Mouse (Mus musculus) limb, embryonic 13.5 days (tissue): ENCODE results near the gene Cldn14. TPM values are rescaled to one million over a fixed set of nuclear protein-coding genes. Genes with fewer than 3 reads are reported as not detected.

Experiments used
- ATAC-seq: fragments of 200-750 bp; cut with Nextera tagmentation; 2 replicates; pipeline ENCODE4 v1.8.0; 2017; ENCODE audit warnings: low read depth, moderate number of reproducible peaks, moderate TSS enrichment; ENCODE audit not compliant: low FRiP score
- H3K27ac ChIP-seq: fragments of 300-500 bp; sonication (generic); 2 replicates; pipeline ENCODE4 v1.5.1; 2015; ENCODE audit warnings: inconsistent platforms, mild to moderate bottlenecking, moderate library complexity
- H3K27me3 ChIP-seq: fragments of 300-500 bp; sonication (generic); 2 replicates; pipeline ENCODE4 v1.6.1; 2015; ENCODE audit warnings: mild to moderate bottlenecking, inconsistent platforms
- H3K36me3 ChIP-seq: fragments of 300-500 bp; sonication (generic); 2 replicates; pipeline ENCODE4 v1.6.1; 2015; ENCODE audit warnings: inconsistent platforms, mild to moderate bottlenecking, moderate library complexity
- H3K4me1 ChIP-seq: fragments of 300-500 bp; sonication (generic); 2 replicates; pipeline ENCODE4 v1.6.1; 2015; ENCODE audit warnings: inconsistent platforms
- H3K4me2 ChIP-seq: fragments of 300-500 bp; sonication (generic); replicated peaks from 2 replicates; pipeline ENCODE4 v1.6.1; 2015; ENCODE audit warnings: inconsistent platforms, mild to moderate bottlenecking, moderate library complexity
- H3K4me3 ChIP-seq: fragments of 300-500 bp; sonication (generic); 2 replicates; pipeline ENCODE4 v1.5.1; 2015; ENCODE audit warnings: moderate library complexity, mild to moderate bottlenecking, inconsistent platforms
- H3K9ac ChIP-seq: fragments of 300-500 bp; sonication (generic); 2 replicates; pipeline ENCODE4 v1.6.1; 2015; ENCODE audit warnings: mild to moderate bottlenecking, inconsistent platforms
- H3K9me3 ChIP-seq: fragments of 300-500 bp; sonication (generic); 2 replicates; pipeline ENCODE4 v1.6.1; 2016; ENCODE audit warnings: inconsistent platforms
- WGBS: fragments of 180-500 bp; shearing (Covaris S2); methylation state at CpG from one replicate; pipeline ENCODE4 v1.1.7; 2015; 5-methylcytosine and 5-hydroxymethylcytosine counted together
- polyA plus RNA-seq: library from polyadenylated mRNA; unstranded; fragments of >200 nt; fragmentation: Nextera tagmentation; extraction: Ambion mirVana; gene quantifications from 2 replicates; pipeline ENCODE4 v1.2.1, GENCODE M21; 2015

Cldn14 gene
- polyA plus RNA-seq, 1 experiment from 2014 or later = not detected

DNA sequence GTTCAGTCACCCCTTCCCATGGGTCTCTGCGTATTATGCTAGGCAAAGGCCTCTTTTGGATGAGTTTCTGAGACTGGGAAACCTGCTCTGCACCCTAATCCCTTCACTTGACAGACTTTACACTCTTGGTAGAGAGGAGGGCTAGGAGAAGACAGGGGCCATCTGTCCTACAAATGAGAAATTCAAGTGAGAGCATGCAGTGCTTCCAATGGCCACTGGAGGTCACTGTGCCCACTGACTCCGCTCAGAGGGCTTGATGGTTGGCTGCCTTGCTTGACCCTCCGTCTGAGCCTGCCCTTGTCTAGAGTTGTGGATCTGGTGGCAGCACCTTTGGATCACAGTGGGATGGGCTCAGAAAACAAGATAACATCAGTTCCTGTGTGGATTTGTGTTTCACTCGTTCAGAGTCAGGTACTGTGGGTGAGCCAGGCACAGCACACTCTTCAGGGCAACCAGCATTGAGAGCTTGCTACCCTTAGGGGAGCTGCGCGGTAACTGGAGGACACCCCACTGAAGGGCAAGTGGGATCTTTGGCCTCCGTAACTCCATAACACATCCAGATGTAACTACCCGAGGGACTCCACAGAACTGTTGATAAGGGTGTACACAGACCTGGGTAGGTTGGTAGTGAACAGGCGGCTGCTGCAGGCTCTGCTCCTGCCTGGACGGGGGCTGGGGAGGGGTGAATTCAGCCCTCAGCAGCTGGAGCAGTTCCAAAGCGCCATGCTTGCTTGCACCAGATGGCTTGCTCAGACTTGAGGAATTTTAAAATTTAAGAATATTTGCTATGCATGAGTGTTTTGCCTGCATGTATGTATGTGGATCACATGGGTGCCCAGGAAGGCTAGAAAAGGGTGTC lies 102.3 kb downstream of the Cldn14 start:
- Histone ChIP-seq H3K4me2 (no peak overlapping the region), H3K4me3 (no peak overlapping the region), H3K27ac (0 out of 2 replicates have a peak overlapping the region, but pooled peaks have one; percentile 1), H3K4me1 (peaks cover 7% of the 10 kb centered on the region; the same call in 1 of the 2 replicates), H3K9ac (no peak overlapping the region), H3K9me3 (no peaks in the 10 kb centered on the region), H3K27me3 (no peaks in the 10 kb centered on the region), H3K36me3 (peaks cover 44% of the 10 kb centered on the region)
- WGBS = 68% methylated on average over 11 of the region's 11 CpGs
- ATAC-seq = peak; percentile 28; the same call in 1 of the 2 replicates

- Histone ChIP-seq H3K36me3 (peaks cover 72% of the 10 kb centered on the region), H3K9ac (no peak overlapping the region), H3K9me3 (no peaks in the 10 kb centered on the region), H3K4me1 (peaks cover 7% of the 10 kb centered on the region; the same call in 1 of the 2 replicates), H3K27me3 (no peaks in the 10 kb centered on the region), H3K4me3 (no peak overlapping the region), H3K27ac (no peak overlapping the region), H3K4me2 (no peak overlapping the region)
- 77% methylated on average over 6 of the region's 6 CpGs for WGBS
- no peak for ATAC-seq
These were observed 105.6 kb downstream of the Cldn14 start for GRCm38 (mm10) chr16:93903027-93903426.

GRCm38 (mm10) chr16:93893285-93893684 lies 115.4 kb downstream of the Cldn14 start:
- WGBS = 92% methylated on average over 5 of the region's 5 CpGs
- no peak overlapping the region for H3K9ac ChIP-seq
- ATAC-seq = no peak
- no peaks in the 10 kb centered on the region for H3K4me1 ChIP-seq
- H3K27me3 ChIP-seq = no peaks in the 10 kb centered on the region
- H3K4me3 ChIP-seq = no peak overlapping the region
- H3K27ac ChIP-seq = no peak overlapping the region
- no peaks in the 10 kb centered on the region for H3K9me3 ChIP-seq
- peaks cover 79% of the 10 kb centered on the region for H3K36me3 ChIP-seq
- H3K4me2 ChIP-seq = no peak overlapping the region

DNA sequence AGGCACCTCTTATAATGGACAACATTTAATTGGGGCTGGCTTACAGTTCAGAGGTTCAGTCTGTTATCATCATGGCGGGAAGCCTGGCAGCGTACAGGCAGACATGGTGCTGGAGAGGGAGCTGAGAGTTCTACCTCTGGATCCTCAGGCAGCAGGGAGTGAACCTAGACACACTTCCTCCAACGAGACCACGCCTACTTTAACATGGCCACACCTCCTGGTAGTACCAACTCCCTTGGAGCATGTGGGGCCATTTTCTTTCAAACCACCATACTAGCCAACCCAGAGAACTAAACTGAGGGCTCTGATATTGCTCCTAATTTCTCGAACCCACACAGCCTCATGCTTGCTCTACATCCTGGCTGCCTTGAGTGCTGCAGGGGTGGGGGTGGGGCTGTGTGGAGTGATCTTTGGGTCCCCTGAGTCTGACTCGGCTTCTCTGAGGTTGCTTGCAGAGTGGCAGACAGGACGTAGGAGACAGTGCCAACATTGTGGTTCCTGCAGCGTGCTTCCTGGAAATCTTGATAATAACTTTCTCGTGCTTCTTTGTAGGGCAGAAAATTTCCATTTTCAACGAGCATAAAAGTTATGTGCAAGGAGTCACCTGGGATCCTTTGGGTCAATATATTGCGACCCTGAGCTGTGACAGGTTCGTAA lies 117.6 kb downstream of the Cldn14 start:
- no peaks in the 10 kb centered on the region for H3K9me3 ChIP-seq
- no peak overlapping the region for H3K4me3 ChIP-seq
- H3K27me3 ChIP-seq = no peaks in the 10 kb centered on the region
- H3K27ac ChIP-seq = no peak overlapping the region
- peaks cover 5% of the 10 kb centered on the region for H3K4me1 ChIP-seq
- no peak for ATAC-seq
- no peak overlapping the region for H3K4me2 ChIP-seq
- no peak overlapping the region for H3K9ac ChIP-seq
- H3K36me3 ChIP-seq = peaks cover 94% of the 10 kb centered on the region
- 82% methylated on average over 12 of the region's 12 CpGs for WGBS

- WGBS = 90% methylated on average over 6 of the region's 6 CpGs
- Histone ChIP-seq H3K27me3 (no peaks in the 10 kb centered on the region), H3K27ac (no peak overlapping the region), H3K36me3 (peaks cover 70% of the 10 kb centered on the region), H3K4me1 (peaks cover 21% of the 10 kb centered on the region), H3K4me2 (no peak overlapping the region), H3K4me3 (no peak overlapping the region), H3K9ac (no peak overlapping the region), H3K9me3 (no peaks in the 10 kb centered on the region)
- ATAC-seq = no peak
These were observed 120.2 kb downstream of the Cldn14 start for GRCm38 (mm10) chr16:93888481-93888880.

DNA sequence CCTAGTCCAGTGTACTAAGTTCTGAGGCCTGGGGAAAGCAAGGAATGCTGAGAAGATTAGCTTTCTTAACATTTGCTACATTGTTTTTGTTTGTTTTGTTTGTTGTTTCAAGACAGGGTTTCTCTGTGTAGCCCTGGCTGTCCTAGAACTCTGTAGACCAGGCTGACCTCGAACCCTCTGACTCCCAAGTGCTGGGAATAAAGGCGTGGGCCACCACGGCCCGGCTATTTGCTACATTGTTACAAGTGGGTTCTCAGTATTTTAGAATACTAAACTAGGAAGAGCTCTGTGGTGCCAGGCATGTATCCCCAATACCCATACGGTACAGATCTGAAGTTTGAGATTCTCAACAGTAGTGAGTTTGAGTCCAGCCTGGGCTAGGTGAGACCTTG lies 123.9 kb downstream of the Cldn14 start:
- Histone ChIP-seq H3K9me3 (no peaks in the 10 kb centered on the region; the same call in 1 of the 2 replicates), H3K4me3 (peak overlapping the region; percentile 78), H3K4me1 (peaks cover 21% of the 10 kb centered on the region), H3K4me2 (peak overlapping the region; percentile 77), H3K27ac (no peak overlapping the region), H3K27me3 (no peaks in the 10 kb centered on the region), H3K9ac (peak overlapping the region; percentile 80), H3K36me3 (peaks cover 32% of the 10 kb centered on the region)
- ATAC-seq = no peak
- 58% methylated on average over 5 of the region's 5 CpGs for WGBS

DNA sequence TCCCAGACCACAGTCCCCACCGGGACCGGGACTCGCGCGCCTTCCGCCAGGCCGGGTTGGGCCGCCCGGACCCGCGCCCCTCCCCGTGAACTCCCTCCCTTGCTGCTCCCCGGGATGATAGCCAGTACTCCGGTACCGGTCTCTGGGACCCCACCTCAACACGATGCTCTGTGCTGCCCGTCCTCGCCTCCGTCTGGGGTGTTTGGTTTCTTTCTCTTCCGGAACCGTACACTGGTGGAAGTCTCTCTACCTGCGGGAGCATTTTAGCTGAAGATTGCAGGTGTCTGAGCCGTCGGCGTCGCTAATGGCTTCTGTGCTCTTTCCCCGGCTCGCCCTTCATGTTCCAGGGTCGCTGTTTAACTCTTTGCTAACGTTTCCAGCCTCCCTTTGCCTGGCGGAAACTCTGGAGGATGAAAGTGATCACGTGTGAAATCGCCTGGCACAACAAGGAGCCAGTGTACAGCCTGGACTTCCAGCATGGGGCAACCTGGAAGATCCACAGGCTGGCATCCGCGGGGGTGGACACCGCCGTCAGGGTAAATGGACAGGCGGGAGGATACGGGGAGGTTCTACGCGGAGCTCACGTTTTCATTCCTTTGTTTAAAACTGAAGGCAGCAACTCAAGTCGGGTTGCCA lies 124.4 kb downstream of the Cldn14 start:
- H3K27ac ChIP-seq = no peak overlapping the region; the same call in 1 of the 2 replicates
- peaks cover 21% of the 10 kb centered on the region for H3K4me1 ChIP-seq
- peak overlapping the region; percentile 78 for H3K4me3 ChIP-seq
- peak overlapping the region; percentile 77 for H3K4me2 ChIP-seq
- peak overlapping the region; percentile 80 for H3K9ac ChIP-seq
- under 1% methylated on average over 43 of the region's 43 CpGs for WGBS
- ATAC-seq = no peak; the same call in 1 of the 2 replicates
- H3K9me3 ChIP-seq = no peaks in the 10 kb centered on the region; the same call in 1 of the 2 replicates
- peaks cover 27% of the 10 kb centered on the region for H3K36me3 ChIP-seq
- no peaks in the 10 kb centered on the region for H3K27me3 ChIP-seq

- H3K4me3 ChIP-seq = peak within 1 kb of the TSS; percentile 78
- peak within 1 kb of the TSS; percentile 77 for H3K4me2 ChIP-seq
- H3K27ac ChIP-seq = no peak within 1 kb of the TSS; the same call in 1 of the 2 replicates
- H3K27me3 ChIP-seq = no peaks in the 10 kb centered on the region
- H3K9ac ChIP-seq = peak within 1 kb of the TSS; percentile 80
- peak; percentile 94 for ATAC-seq
- WGBS = under 1% methylated on average over 54 of the region's 54 CpGs
- H3K4me1 ChIP-seq = peaks cover 21% of the 10 kb centered on the region
- peaks cover 20% of the 10 kb centered on the region for H3K36me3 ChIP-seq
- no peaks in the 10 kb centered on the region; the same call in 1 of the 2 replicates for H3K9me3 ChIP-seq
These were observed 125.1 kb downstream of the Cldn14 start, which contains the start of gene Chaf1b for GRCm38 (mm10) chr16:93883423-93884085. TSS of gene Chaf1b (plus strand) at chr16:93883901.

DNA sequence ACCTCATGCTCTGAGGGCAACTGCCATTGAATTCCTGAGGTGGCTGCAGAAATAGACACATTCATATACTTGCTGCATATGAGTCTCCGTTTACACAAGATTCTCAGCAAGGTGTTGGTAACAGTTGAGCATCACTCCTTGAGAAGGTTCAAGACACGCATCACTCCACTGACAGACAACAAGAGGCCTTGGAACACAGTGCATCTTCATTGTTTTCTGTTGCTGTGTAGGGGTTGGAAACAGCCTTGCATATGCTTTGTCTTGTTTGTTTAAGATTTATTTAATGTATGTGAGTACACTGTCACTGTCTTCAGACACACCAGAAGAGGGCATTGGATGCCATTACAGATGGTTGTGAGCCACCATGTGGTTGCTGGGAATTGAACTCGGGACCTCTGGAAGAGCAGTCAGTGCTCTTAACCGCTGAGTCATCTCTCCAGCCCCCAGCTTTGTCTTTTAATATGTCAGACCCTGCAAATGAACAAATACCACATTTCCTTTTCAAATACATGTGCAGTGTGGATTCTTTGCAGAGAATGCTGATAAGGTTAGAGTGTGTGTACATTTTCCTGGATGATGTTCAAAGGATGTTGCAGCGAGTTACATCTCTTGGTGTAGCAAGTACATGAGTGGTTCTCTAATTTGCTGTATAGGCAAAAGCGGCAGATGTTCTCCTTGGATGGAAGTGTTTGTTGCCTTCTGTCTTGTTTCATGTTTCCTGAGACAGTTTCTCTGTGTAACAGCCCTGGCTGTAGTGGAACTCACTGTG lies 130.8 kb downstream of the Cldn14 start:
- no peak overlapping the region for H3K4me3 ChIP-seq
- ATAC-seq = no peak
- H3K4me2 ChIP-seq = no peak overlapping the region

GRCm38 (mm10) chr16:93874841-93875240 lies 133.8 kb downstream of the Cldn14 start:
- H3K4me3 ChIP-seq = no peak overlapping the region
- H3K27ac ChIP-seq = no peak overlapping the region
- no peaks in the 10 kb centered on the region for H3K4me1 ChIP-seq
- WGBS = 93% methylated on average over 13 of the region's 13 CpGs
- H3K9me3 ChIP-seq = no peaks in the 10 kb centered on the region; the same call in 1 of the 2 replicates
- no peak overlapping the region for H3K4me2 ChIP-seq
- no peak overlapping the region for H3K9ac ChIP-seq
- H3K27me3 ChIP-seq = no peaks in the 10 kb centered on the region
- no peak for ATAC-seq
- H3K36me3 ChIP-seq = peaks cover 76% of the 10 kb centered on the region

More for the DNA sequence above, 130.8 kb downstream of the Cldn14 start:
- H3K27ac ChIP-seq = no peak overlapping the region
- H3K9ac ChIP-seq = no peak overlapping the region
- H3K27me3 ChIP-seq = no peaks in the 10 kb centered on the region
- no peaks in the 10 kb centered on the region; the same call in 1 of the 2 replicates for H3K9me3 ChIP-seq
- H3K4me1 ChIP-seq = no peaks in the 10 kb centered on the region
- H3K36me3 ChIP-seq = peaks cover 47% of the 10 kb centered on the region
- 89% methylated on average over 6 of the region's 6 CpGs for WGBS
